Mouse (Mus musculus): ENCODE data around the gene Tbc1d32.

DNA sequence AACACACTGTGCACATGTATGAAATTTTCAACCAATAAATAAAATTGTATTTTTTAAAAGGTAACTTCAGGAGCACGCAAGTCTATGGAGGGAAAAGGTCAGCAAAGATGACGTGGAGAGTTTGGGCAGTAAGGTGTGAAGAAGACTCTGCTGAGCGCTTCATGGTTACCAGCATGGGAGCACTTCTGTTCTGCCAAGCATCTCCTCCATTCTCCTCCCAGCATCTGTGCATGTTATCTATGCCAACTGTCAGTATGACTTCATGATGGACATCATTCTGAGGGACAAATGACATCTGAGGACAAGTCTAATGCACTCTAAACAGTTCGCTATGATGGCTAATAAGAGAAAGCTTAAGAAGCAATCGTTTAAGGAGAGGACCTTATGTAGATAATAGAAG, 91.3 kb downstream of the Tbc1d32 start:
- TF ChIP-seq CTCF (IDR thresholded peaks at IDR 0.05; ENCODE audit: insufficient read depth, low read depth, low read length), result no peak
- TF ChIP-seq POLR2A (IDR thresholded peaks at IDR 0.05; ENCODE audit: insufficient read depth, low read depth, low read length), result no peak

Data from olfactory bulb, adult 2 months (tissue).